Mouse (Mus musculus) liver, postnatal 0 days (tissue): ENCODE measurements around the gene Birc7. TPM values are rescaled to one million over a fixed set of nuclear protein-coding genes. Genes with fewer than 3 reads are reported as not detected.

Experiments used
- ATAC-seq: fragments of 200-750 bp; cut with Nextera tagmentation; 2 replicates; pipeline ENCODE4 v1.8.0; 2017; ENCODE audit warnings: mild to moderate bottlenecking, moderate library complexity
- DNase-seq: peaks from one replicate; pipeline ENCODE4 v3.0.0-alpha.2; 2016
- H3K27ac ChIP-seq: fragments of 300-500 bp; sonication (generic); 2 replicates; pipeline ENCODE4 v1.5.1; 2014; ENCODE audit warnings: antibody characterized with exemption, moderate library complexity, mild to moderate bottlenecking, low read depth
- H3K27me3 ChIP-seq: fragments of 300-500 bp; sonication (generic); 2 replicates; pipeline ENCODE4 v1.6.1; 2014; ENCODE audit warnings: low read length, control low read depth, mixed read lengths; ENCODE audit not compliant: insufficient read depth
- H3K36me3 ChIP-seq: fragments of 300-500 bp; sonication (generic); replicated peaks from 2 replicates; pipeline ENCODE4 v1.6.1; 2014; ENCODE audit warnings: mild to moderate bottlenecking, control low read depth, low read length, moderate library complexity, mixed read lengths; ENCODE audit not compliant: insufficient read depth
- H3K4me1 ChIP-seq: fragments of 300-500 bp; sonication (generic); 2 replicates; pipeline ENCODE4 v1.6.1; 2014; ENCODE audit warnings: antibody characterized with exemption, mild to moderate bottlenecking, control low read depth; ENCODE audit not compliant: insufficient read depth
- H3K4me2 ChIP-seq: fragments of 300-500 bp; sonication (generic); 2 replicates; pipeline ENCODE4 v1.6.1; 2014; ENCODE audit warnings: low read depth, mild to moderate bottlenecking, low read length, moderate library complexity, mixed read lengths
- H3K4me3 ChIP-seq: fragments of 300-500 bp; sonication (generic); 2 replicates; pipeline ENCODE4 v1.5.1; 2014; ENCODE audit warnings: low read depth, low read length
- H3K9ac ChIP-seq: fragments of 300-500 bp; sonication (generic); replicated peaks from 2 replicates; pipeline ENCODE4 v1.6.1; 2014; ENCODE audit warnings: mild to moderate bottlenecking, moderate library complexity
- H3K9me3 ChIP-seq: fragments of 300-500 bp; sonication (generic); 2 replicates; pipeline ENCODE4 v1.6.1; 2016; ENCODE audit warnings: mild to moderate bottlenecking, control low read depth, low read length, mixed read lengths
- CTCF ChIP-seq: sonication (generic); IDR thresholded peaks from 2 replicates; pipeline ENCODE4 v1.5.1; 2016; ENCODE audit warnings: antibody characterized with exemption, low read depth
- EP300 ChIP-seq: IDR thresholded peaks from 2 replicates; pipeline ENCODE4 v1.6.1; 2016; ENCODE audit warnings: antibody characterized with exemption, low read depth, mild to moderate bottlenecking
- WGBS: fragments of 180-500 bp; shearing (Covaris S2); extraction: QIAGEN DNeasy Blood & Tissue Kit; methylation state at CpG from one replicate; pipeline ENCODE4 v1.1.7; 2014; ENCODE audit not compliant: insufficient replicate concordance; 5-methylcytosine and 5-hydroxymethylcytosine counted together
- polyA plus RNA-seq: library from polyadenylated mRNA; unstranded; fragments of >200 nt; fragmentation: Nextera tagmentation; extraction: Ambion mirVana; gene quantifications from 2 replicates; pipeline ENCODE4 v1.2.1, GENCODE M21; 2015

Gene Birc7
- polyA plus RNA-seq, result not detected in 2 replicates

DNA sequence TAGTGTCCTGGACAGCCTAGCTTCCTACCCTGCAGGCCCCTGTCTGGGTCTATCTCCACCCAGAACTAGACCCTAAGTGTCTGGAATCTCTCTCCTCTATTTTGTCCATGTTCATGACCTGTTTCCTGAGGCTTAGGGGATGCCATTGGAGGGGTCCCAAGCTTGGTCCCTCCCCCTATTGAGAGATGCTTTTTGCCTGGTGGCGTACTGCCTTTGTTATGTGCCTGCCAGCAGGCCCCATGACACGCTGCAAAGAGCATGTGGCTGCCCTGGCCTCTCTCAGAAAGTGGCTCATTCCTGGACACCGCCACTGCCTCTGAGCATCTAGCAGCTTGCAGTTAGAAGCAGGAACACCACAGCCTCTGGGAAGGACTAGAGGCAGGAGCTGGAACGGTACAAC is at the start of gene Birc7:
TSS of gene Birc7 (plus strand) at position 301 of the 400 bp plus-strand sequence.
- no peak within 1 kb of the TSS for H3K4me3 ChIP-seq
- 57% methylated on average over 4 of the region's 4 CpGs for WGBS

GRCm38 (mm10) chr2:180879365-180880067 is 49.3 kb upstream of the Birc7 start:
- H3K36me3 ChIP-seq, result no peaks in the 10 kb centered on the region
- H3K9ac ChIP-seq, result no peak overlapping the region
- no peak for DNase-seq
- H3K27me3 ChIP-seq, result no peaks in the 10 kb centered on the region
- H3K9me3 ChIP-seq, result no peaks in the 10 kb centered on the region
- ATAC-seq, result no peak
- no peaks in the 10 kb centered on the region for H3K4me1 ChIP-seq
- no peak overlapping the region for H3K4me3 ChIP-seq
- TF ChIP-seq CTCF, result no peak
- no peak for TF ChIP-seq EP300
- WGBS, result 56% methylated on average over 7 of the region's 7 CpGs
- no peak overlapping the region for H3K4me2 ChIP-seq
- no peak overlapping the region for H3K27ac ChIP-seq

More for the DNA sequence above, at the start of gene Birc7:
- no peak within 1 kb of the TSS for H3K9ac ChIP-seq
- no peaks in the 10 kb centered on the region for H3K27me3 ChIP-seq
- no peaks in the 10 kb centered on the region for H3K4me1 ChIP-seq
- TF ChIP-seq EP300 (no peak), CTCF (no peak)
- H3K36me3 ChIP-seq, result no peaks in the 10 kb centered on the region
- DNase-seq (no peak), ATAC-seq (no peak)
- no peaks in the 10 kb centered on the region for H3K9me3 ChIP-seq
- H3K4me2 ChIP-seq, result no peak within 1 kb of the TSS
- H3K27ac ChIP-seq, result no peak within 1 kb of the TSS

DNA sequence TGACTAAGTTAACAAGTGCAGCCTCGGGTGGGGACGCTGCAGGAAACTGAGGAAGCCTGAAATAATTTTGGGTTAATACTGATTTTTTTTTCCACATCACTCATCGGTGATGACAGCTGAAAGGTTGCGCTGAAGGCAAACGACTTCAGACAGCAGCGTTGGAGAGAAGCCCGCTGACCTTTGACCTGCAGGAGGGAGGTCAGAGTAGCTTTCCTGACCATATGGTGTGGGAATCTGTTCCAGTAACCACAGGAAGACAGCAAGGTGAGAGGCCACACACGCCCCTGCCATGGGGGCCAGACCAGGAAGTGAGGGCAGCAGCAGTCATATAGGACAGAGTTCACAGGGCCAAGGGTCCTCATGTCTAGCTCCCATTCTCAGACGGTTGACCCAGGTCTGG is 47.5 kb upstream of the Birc7 start:
- no peak for DNase-seq
- Histone ChIP-seq H3K4me3 (no peak overlapping the region), H3K4me1 (no peaks in the 10 kb centered on the region), H3K4me2 (no peak overlapping the region), H3K9ac (no peak overlapping the region), H3K36me3 (no peaks in the 10 kb centered on the region), H3K27ac (no peak overlapping the region), H3K27me3 (no peaks in the 10 kb centered on the region), H3K9me3 (no peaks in the 10 kb centered on the region)
- TF ChIP-seq CTCF (no peak), EP300 (no peak)
- ATAC-seq, result no peak
- 56% methylated on average over 9 of the region's 9 CpGs for WGBS

DNA sequence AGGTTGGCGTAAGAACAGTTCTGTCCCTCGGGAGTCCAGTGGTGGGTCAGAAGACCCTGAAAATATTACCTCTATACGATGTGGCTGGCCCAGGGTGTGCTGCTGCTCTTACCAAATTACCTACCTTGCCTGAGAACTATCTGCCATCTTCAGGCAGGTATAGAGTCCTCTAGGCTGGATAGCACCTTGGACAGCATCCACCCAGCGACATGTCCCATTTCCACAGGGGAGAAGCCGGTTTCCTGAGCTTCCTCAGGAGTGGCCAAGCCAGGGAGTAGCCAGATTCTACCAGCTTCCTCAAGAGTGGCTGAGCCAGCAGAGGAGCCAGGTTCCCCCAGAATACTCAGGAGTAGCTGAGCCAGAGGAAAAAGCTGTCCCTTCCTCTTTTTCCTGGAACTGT is 43.6 kb upstream of the Birc7 start:
- no peak overlapping the region for H3K4me3 ChIP-seq
- 49% methylated on average over 5 of the region's 5 CpGs for WGBS
- H3K36me3 ChIP-seq, result no peaks in the 10 kb centered on the region
- H3K4me2 ChIP-seq, result no peak overlapping the region
- no peak overlapping the region for H3K27ac ChIP-seq
- ATAC-seq, result no peak
- no peak overlapping the region for H3K9ac ChIP-seq
- TF ChIP-seq CTCF, result no peak
- no peak for TF ChIP-seq EP300
- H3K9me3 ChIP-seq, result no peaks in the 10 kb centered on the region
- DNase-seq, result no peak
- H3K27me3 ChIP-seq, result peaks cover 23% of the 10 kb centered on the region
- no peaks in the 10 kb centered on the region for H3K4me1 ChIP-seq

DNA sequence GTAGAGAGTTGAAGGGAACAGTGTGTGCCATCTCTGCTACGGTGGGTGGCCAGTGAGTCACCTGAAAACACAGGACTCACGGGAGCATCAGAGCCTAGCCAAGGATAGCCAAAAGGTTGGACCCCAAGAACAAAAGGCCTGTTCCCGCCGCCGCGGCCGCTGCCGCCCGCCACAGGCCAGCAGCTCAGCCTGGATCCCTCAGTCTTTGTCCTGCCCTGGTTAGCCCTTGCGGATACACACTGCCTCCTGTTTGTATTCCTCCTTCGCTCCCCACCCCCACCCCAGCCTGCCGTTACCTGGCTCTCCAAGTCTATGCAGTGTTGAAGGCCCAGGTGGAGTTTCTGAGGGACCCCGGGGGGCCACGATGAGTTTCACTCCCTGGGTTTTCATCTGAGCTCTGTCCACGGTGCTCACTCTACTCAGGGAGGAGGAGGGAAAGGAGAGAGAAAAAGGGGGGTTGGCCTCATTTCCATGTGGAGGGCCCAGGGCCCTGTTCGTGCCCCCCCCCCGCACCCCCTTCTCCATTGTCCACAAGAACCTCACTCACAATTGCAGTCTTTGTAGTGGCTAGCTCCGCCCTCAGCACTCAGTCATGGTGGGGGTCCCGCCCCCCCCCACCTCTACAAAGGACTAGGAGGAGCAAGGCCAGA is 39.4 kb upstream of the Birc7 start:
- WGBS, result 13% methylated on average over 19 of the region's 19 CpGs
- Histone ChIP-seq H3K9me3 (no peaks in the 10 kb centered on the region), H3K9ac (no peak overlapping the region), H3K4me2 (no peak overlapping the region), H3K36me3 (no peaks in the 10 kb centered on the region), H3K4me3 (no peak overlapping the region), H3K27ac (no peak overlapping the region), H3K27me3 (peaks cover 65% of the 10 kb centered on the region), H3K4me1 (peaks cover 10% of the 10 kb centered on the region; the same call in 1 of the 2 replicates)
- DNase-seq (no peak), ATAC-seq (no peak)
- no peak for TF ChIP-seq CTCF
- TF ChIP-seq EP300, result no peak

GRCm38 (mm10) chr2:180889921-180890280 is 38.9 kb upstream of the Birc7 start:
- H3K36me3 ChIP-seq, result no peaks in the 10 kb centered on the region
- H3K9me3 ChIP-seq, result no peaks in the 10 kb centered on the region
- 21% methylated on average over 4 of the region's 4 CpGs for WGBS
- peaks cover 70% of the 10 kb centered on the region for H3K27me3 ChIP-seq
- TF ChIP-seq CTCF, result no peak
- TF ChIP-seq EP300, result no peak
- no peak for DNase-seq
- H3K4me3 ChIP-seq, result no peak overlapping the region
- no peak for ATAC-seq
- peaks cover 10% of the 10 kb centered on the region; the same call in 1 of the 2 replicates for H3K4me1 ChIP-seq
- no peak overlapping the region for H3K4me2 ChIP-seq
- H3K9ac ChIP-seq, result no peak overlapping the region
- no peak overlapping the region for H3K27ac ChIP-seq
